Comparison of ENCODE assay signal across 27 mouse cellular contexts in genomic region chr13:38318418-38318817, GRCm38 (mm10). TPM values are rescaled to one million over a fixed set of nuclear protein-coding genes. Genes with fewer than 3 reads are reported as not detected.
"Had no signal": no experiment of that assay in that cellular context is flagged by ENCODE, and none has a peak within 500 bp of the region (broad histone marks: within the 10 kb centered on the region; RNA-seq: fewer than 3 reads in every experiment).

No protein-coding gene starts in this region.

- H3K4me2 ChIP-seq: heart, embryonic 11.5 days; heart, embryonic 13.5 days; heart, embryonic 15.5 days; hindbrain, embryonic 13.5 days; hindbrain, embryonic 15.5 days; kidney, embryonic 15.5 days; limb, embryonic 13.5 days; limb, embryonic 15.5 days; liver, embryonic 13.5 days; liver, embryonic 15.5 days had no signal

- H3K27ac ChIP-seq: heart, adult 2 months; heart, embryonic 13.5 days; heart, embryonic 15.5 days; hindbrain, embryonic 13.5 days; hindbrain, embryonic 15.5 days; hindbrain, postnatal 0 days; kidney, embryonic 15.5 days; kidney, postnatal 0 days; left cerebral cortex, adult 2 months; limb, embryonic 13.5 days; limb, embryonic 15.5 days; liver, embryonic 13.5 days; liver, embryonic 15.5 days had no signal

- H3K4me3 ChIP-seq: heart, adult 2 months; heart, embryonic 13.5 days; heart, embryonic 15.5 days; hindbrain, embryonic 13.5 days; hindbrain, embryonic 15.5 days; kidney, embryonic 15.5 days; left cerebral cortex, adult 2 months; limb, embryonic 13.5 days; limb, embryonic 15.5 days; liver, embryonic 13.5 days; liver, embryonic 15.5 days had no signal

- H3K9me3 ChIP-seq: heart, embryonic 13.5 days; heart, embryonic 15.5 days; hindbrain, embryonic 13.5 days; kidney, embryonic 15.5 days; limb, embryonic 13.5 days; limb, embryonic 15.5 days; liver, embryonic 13.5 days; liver, embryonic 15.5 days had no signal

- H3K4me1 ChIP-seq: heart, embryonic 15.5 days; hindbrain, embryonic 13.5 days; hindbrain, embryonic 15.5 days; liver, embryonic 13.5 days; liver, embryonic 15.5 days had no signal

- H3K36me3 ChIP-seq: heart, embryonic 13.5 days; heart, embryonic 15.5 days; hindbrain, embryonic 13.5 days; hindbrain, embryonic 15.5 days; kidney, embryonic 15.5 days; limb, embryonic 13.5 days; limb, embryonic 15.5 days; liver, embryonic 13.5 days; liver, embryonic 15.5 days had no signal

- ATAC-seq: hindbrain, postnatal 0 days; intestine, embryonic 16.5 days had no signal

- DNase-seq: gastrocnemius, postnatal 14 days; gastrocnemius, postnatal 36 days; heart, adult 2 months; heart, postnatal 14 days; heart, postnatal 36 days; kidney, adult 11 months; kidney, adult 2 months; kidney, adult 9 months; kidney, postnatal 14 days; kidney, postnatal 36 days; layer of hippocampus, adult 9-11 months; left cerebral cortex, postnatal 4 days; liver, embryonic 13.5 days had no signal

- H3K9ac ChIP-seq: heart, embryonic 13.5 days; heart, embryonic 15.5 days; hindbrain, embryonic 13.5 days; hindbrain, embryonic 15.5 days; kidney, embryonic 15.5 days; limb, embryonic 13.5 days; limb, embryonic 15.5 days; liver, embryonic 13.5 days; liver, embryonic 15.5 days had no signal

- H3K27me3 ChIP-seq: heart, embryonic 13.5 days; heart, embryonic 15.5 days; hindbrain, embryonic 13.5 days; hindbrain, embryonic 15.5 days; kidney, embryonic 15.5 days; limb, embryonic 13.5 days; limb, embryonic 15.5 days; liver, embryonic 13.5 days; liver, embryonic 15.5 days had no signal

RNA-seq across cellular contexts. Expression of gene Bmp6, which starts 26.5 kb away (rescaled TPM):
- total RNA-seq: hematopoietic stem cell, adult 5-6 weeks had no signal
